Mouse (Mus musculus) retina, embryonic 14.5 days (tissue): ENCODE data around the gene Gm8300.
"Not testable (repeated sequence)": the region's sequence is repeated elsewhere in the genome, so short reads cannot be mapped to it uniquely, and the experiment has no call there.

Experiments
- DNase-seq: peaks from one replicate; pipeline ENCODE4 v3.0.0-alpha.2; 2015; ENCODE audit warnings: low spot score

The Gm8300 gene

GRCm38 (mm10) chr12:87514016-87514415, at the start of gene Gm8300:
Gm8300 (plus strand) TSS chr12:87514316.
- DNase-seq: not testable (repeated sequence)

GRCm38 (mm10) chr12:87464678-87465297, 49.3 kb upstream of the Gm8300 start:
- no peak for DNase-seq

DNA sequence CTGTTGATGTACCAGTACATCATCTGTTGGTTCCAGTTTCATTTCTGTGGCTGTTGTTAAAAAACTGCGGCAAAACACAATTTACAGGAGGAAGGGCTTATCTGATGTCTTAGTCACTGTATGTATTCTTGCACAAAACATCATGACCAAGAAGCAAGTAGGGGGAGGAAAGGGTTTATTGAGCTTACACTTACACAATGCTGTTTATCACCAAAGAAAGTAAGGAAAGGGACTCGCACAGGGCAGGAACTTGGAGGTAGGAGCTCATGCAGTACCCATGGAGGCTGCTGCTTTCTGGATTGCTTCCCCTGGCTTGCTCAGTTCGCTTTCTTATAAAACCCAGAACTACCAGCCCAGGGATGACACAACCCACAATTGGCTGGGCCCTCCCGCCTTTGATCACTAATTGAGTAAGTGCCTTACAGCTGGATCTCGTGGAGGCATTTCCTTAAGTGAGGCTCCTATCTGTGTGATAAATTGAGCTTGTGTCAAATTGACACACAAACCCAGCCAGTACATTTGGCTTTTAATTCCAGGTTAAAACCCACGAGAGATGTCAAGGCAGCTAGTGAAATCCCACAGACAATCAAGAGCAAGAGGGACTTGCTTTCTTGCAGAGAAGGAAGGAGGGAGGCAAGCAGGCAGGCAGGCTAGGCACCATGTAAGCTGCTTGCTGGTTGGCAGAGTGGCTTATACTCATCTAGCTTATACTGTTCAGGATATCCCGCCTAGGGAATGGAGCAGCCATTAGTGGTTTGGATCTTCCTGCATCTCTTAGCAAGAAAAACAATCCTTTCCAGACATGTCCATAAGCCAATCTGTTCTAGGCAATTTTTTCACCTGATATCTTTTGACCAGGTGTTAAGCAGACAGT, 43.6 kb upstream of the Gm8300 start:
- DNase-seq: peak; percentile 5

- DNase-seq: peak; percentile 21
Observed at GRCm38 (mm10) chr12:87471421-87471963, 42.6 kb upstream of the Gm8300 start.

- peak; percentile 98 for DNase-seq
Observed at GRCm38 (mm10) chr12:87471964-87472786, 41.9 kb upstream of the Gm8300 start, which contains the start of gene Snw1. Snw1 (minus strand) TSS chr12:87472274.

DNA sequence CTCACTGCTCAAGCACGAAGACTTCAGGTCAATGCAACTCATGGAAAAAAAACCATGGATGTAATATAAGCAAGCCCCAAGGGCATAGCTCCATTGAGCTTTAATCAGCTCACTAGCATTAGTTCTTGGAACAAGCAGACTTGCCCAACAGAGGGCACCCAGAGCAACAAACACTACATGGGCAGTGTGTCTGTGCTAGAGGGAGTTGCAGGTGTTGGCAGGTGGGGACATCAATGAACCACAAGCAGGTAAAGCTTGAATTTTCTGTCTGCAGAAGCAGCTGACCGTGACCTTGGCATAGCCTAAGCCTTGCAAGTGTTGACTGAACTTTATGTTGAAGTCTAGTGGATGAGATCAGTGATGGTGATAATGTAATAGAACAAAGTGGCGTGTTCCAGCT, 39.4 kb upstream of the Gm8300 start:
- DNase-seq: no peak

- not testable (repeated sequence) for DNase-seq
Observed at GRCm38 (mm10) chr12:87482482-87482881, 31.6 kb upstream of the Gm8300 start.

- not testable (repeated sequence) for DNase-seq
Observed at GRCm38 (mm10) chr12:87488683-87489082, 25.4 kb upstream of the Gm8300 start.

- not testable (repeated sequence) for DNase-seq
Observed at GRCm38 (mm10) chr12:87494421-87494820, 19.7 kb upstream of the Gm8300 start, which contains the start of gene Gm5788. Gm5788 (plus strand) TSS chr12:87494721.

- DNase-seq: not testable (repeated sequence)
Observed at GRCm38 (mm10) chr12:87519616-87520015, 5.5 kb downstream of the Gm8300 start.

- no peak for DNase-seq
Observed at GRCm38 (mm10) chr12:87543927-87544326, 29.8 kb downstream of the Gm8300 start.

DNA sequence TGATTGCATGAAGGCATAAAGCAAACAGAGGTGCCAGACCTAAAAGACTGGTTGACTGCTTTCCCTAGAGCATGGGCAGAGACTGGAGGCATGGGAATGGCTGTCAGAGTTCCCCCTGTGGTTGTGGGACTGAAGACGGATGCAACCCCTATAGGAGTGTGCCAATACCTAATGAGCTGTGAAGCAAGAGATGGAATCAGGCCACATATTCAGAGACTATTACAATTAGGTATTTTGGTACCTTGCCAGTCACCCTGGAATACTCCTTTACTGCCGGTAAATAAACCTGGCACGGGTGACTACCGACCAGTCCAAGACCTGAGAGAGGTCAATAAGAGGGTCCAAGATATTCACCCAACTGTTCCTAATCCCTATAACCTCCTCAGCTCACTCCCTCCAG, 36.5 kb downstream of the Gm8300 start:
- not testable (repeated sequence) for DNase-seq
